Mouse (Mus musculus) midbrain, embryonic 11.5 days (tissue): ENCODE measurements around the gene Agbl5. TPM values are rescaled to one million over a fixed set of nuclear protein-coding genes. Genes with fewer than 3 reads are reported as not detected.

Experiments used
- ATAC-seq: fragments of 200-750 bp; cut with Nextera tagmentation; 2 replicates; pipeline ENCODE4 v1.8.0; 2017; ENCODE audit warnings: moderate TSS enrichment, moderate library complexity; ENCODE audit not compliant: low FRiP score
- DNase-seq: peaks from one replicate; pipeline ENCODE4 v3.0.0; 2015; ENCODE audit warnings: low spot score; ENCODE audit errors: missing footprints
- H3K27ac ChIP-seq: fragments of 300-500 bp; sonication (generic); 2 replicates; pipeline ENCODE4 v1.5.1; 2014; ENCODE audit warnings: low read depth, low read length
- H3K27me3 ChIP-seq: fragments of 300-500 bp; sonication (generic); 2 replicates; pipeline ENCODE4 v1.6.1; 2014; ENCODE audit warnings: mild to moderate bottlenecking, low read length, moderate library complexity, mixed read lengths; ENCODE audit not compliant: control insufficient read depth, insufficient read depth
- H3K36me3 ChIP-seq: fragments of 300-500 bp; sonication (generic); 2 replicates; pipeline ENCODE4 v1.6.1; 2014; ENCODE audit warnings: mild to moderate bottlenecking, low read length, moderate library complexity, mixed read lengths; ENCODE audit not compliant: control insufficient read depth, insufficient read depth
- H3K4me1 ChIP-seq: fragments of 300-500 bp; sonication (generic); 2 replicates; pipeline ENCODE4 v1.6.1; 2014; ENCODE audit warnings: low read length; ENCODE audit not compliant: control insufficient read depth, insufficient read depth
- H3K4me2 ChIP-seq: fragments of 300-500 bp; sonication (generic); 2 replicates; pipeline ENCODE4 v1.6.1; 2014; ENCODE audit warnings: mild to moderate bottlenecking, moderate library complexity
- H3K4me3 ChIP-seq: fragments of 300-500 bp; sonication (generic); 2 replicates; pipeline ENCODE4 v1.5.1; 2014; ENCODE audit warnings: low read depth, low read length
- H3K9ac ChIP-seq: fragments of 300-500 bp; sonication (generic); 2 replicates; pipeline ENCODE4 v1.6.1; 2014; ENCODE audit warnings: low read length
- H3K9me3 ChIP-seq: fragments of 300-500 bp; sonication (generic); 2 replicates; pipeline ENCODE4 v1.6.1; 2016; ENCODE audit warnings: low read length; ENCODE audit not compliant: control insufficient read depth
- WGBS: fragments of 180-500 bp; shearing (Covaris S2); extraction: QIAGEN DNeasy Blood & Tissue Kit; methylation state at CpG from one replicate; pipeline ENCODE4 v1.1.7; 2014; 5-methylcytosine and 5-hydroxymethylcytosine counted together
- polyA plus RNA-seq: library from polyadenylated mRNA; unstranded; fragments of >200 nt; fragmentation: Nextera tagmentation; extraction: Ambion mirVana; gene quantifications from 2 replicates; pipeline ENCODE4 v1.2.1, GENCODE M21; 2014

The Agbl5 gene
- polyA plus RNA-seq, 1 experiment from 2014 or later, result 22.0 TPM

DNA sequence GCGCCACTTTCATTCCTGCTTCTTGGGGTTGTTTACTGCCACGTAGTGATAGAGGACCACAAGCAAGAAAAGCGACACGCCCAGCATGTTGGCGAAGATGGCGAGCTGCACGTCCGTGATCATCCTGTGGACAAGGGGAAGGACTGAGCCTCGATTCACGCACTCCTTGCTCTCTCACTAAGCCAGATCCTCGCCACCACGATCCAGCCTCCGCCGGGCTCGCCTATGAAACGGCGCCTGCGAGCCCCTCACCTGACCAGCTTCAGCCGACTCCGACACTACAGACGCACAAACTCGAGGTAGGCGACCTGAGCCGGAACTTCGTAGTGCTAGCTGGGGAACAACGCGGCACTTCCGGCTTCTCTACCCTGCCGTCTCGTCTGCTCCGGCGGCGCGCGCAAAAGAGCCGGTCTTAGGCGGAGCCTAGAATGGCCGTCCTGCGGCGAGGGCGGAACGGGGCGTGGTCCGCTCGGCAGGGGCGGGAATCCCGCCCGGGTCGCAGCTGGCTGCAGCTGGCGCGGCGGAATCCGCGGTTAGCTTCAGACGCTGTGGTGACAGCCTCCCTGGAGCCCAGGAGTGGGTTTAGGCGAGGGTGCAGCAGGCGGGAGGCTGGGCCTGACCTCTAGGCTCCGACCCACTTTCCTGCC, 19.0 kb downstream of the Agbl5 start, which contains the start of gene Ost4:
Gene Ost4, minus strand, starts transcription at position 376 of the 647 bp plus-strand sequence.
- peak within 1 kb of the TSS; percentile 82 for H3K9ac ChIP-seq
- H3K36me3 ChIP-seq, result no peaks in the 10 kb centered on the region
- WGBS, result under 1% methylated on average over 55 of the region's 58 CpGs
- H3K4me2 ChIP-seq, result peak within 1 kb of the TSS; percentile 97
- H3K27me3 ChIP-seq, result no peaks in the 10 kb centered on the region
- DNase-seq (peak; percentile 100), ATAC-seq (peak; percentile 96)
- peak within 1 kb of the TSS; percentile 40; the same call in 1 of the 2 replicates for H3K27ac ChIP-seq
- no peaks in the 10 kb centered on the region for H3K9me3 ChIP-seq
- H3K4me1 ChIP-seq, result peaks cover 12% of the 10 kb centered on the region
- peak within 1 kb of the TSS; percentile 81 for H3K4me3 ChIP-seq

DNA sequence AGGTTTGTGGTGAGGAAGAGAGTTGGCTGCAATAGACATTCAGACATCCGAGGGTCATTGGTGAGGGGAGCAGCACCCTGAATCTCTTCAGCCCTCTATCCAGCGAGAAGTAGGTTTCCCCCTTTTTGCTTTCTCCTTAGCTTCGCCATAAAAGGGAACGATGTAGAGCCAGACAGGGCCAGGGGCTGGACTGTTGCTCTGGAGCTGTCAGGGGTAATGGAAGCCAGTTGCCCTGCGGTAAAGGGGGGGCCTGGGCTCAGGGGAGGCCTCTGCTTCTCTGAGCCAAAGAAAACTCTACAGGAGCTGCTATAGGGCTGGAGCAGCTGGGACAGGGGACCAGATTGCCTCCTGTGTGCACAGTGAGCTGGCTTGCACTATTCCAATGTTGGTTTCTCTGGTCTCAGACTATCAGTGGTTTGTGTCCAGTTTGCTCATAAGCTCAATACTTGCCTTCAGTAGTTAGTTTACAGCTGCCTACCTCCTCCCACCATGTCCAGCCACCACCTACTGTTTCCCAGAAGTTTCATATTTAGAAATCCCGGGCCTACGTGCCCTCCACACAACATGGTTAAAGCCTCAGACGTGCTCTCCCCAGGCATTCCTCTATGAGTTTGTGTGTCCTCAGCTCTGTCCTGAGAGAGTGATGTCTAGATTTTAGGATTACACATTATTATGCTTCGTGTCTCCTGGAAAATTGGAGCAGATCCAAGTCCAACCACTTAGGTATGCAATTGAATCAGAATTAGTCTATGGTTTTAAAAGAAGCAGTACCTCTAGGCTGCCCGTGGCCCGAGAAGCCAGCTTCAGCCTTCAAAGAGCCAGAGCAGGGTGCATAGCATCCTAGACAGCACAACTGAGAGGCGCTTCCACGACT, 20.2 kb downstream of the Agbl5 start:
- DNase-seq (no peak), ATAC-seq (no peak)
- Histone ChIP-seq H3K36me3 (no peaks in the 10 kb centered on the region), H3K4me2 (peak overlapping the region; percentile 97; the same call in 1 of the 2 replicates), H3K4me1 (peaks cover 21% of the 10 kb centered on the region), H3K27me3 (no peaks in the 10 kb centered on the region), H3K9ac (peak overlapping the region; percentile 82; the same call in 1 of the 2 replicates), H3K9me3 (no peaks in the 10 kb centered on the region), H3K27ac (no peak overlapping the region), H3K4me3 (no peak overlapping the region; the same call in 1 of the 2 replicates)
- WGBS, result 52% methylated on average over 13 of the region's 13 CpGs

DNA sequence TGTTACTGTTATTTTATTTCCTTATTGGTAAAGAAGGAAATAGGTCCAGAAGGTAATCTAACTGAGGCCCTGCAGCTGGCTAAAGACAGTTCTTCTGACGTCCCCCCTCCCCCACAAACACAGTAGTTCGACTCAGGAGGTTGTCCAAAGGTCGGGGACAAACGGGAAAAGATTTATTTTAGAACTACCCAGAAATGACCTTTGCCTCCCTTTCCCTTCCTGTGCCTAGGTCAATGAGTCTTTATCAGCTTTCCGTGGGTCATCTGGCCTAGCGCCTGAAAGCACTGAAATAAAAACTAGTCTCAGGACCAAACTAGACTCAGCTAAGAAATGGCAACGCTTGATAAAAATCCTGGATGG, 20.8 kb downstream of the Agbl5 start:
- Histone ChIP-seq H3K27ac (no peak overlapping the region), H3K9ac (no peak overlapping the region), H3K27me3 (no peaks in the 10 kb centered on the region), H3K4me3 (no peak overlapping the region), H3K9me3 (no peaks in the 10 kb centered on the region), H3K4me1 (peaks cover 23% of the 10 kb centered on the region), H3K36me3 (no peaks in the 10 kb centered on the region), H3K4me2 (no peak overlapping the region)
- WGBS, result 60% methylated on average over 7 of the region's 7 CpGs
- DNase-seq (no peak), ATAC-seq (no peak)

DNA sequence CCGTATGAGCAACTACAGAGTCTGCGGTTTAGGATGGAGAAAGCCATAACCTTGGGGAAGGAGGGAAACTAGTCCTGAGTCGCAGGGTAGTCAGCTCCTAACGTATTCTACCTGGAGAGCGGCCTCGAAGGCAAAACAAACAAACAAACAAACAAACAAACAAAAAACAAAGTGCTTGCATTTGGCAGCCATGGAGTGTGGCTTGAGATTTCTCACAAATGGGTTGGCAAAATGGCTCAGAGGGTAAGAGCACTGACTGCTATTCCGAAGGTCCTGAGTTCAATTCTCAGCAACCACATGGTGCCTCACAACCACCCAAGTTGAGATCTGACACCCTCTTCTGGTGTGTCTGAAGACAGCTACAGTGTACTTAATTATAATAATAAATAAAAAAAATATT, 21.4 kb downstream of the Agbl5 start:
- DNase-seq (no peak), ATAC-seq (no peak)
- H3K27ac ChIP-seq, result no peak overlapping the region
- H3K4me1 ChIP-seq, result peaks cover 23% of the 10 kb centered on the region
- H3K36me3 ChIP-seq, result no peaks in the 10 kb centered on the region
- H3K9me3 ChIP-seq, result no peaks in the 10 kb centered on the region
- no peaks in the 10 kb centered on the region for H3K27me3 ChIP-seq
- H3K4me2 ChIP-seq, result no peak overlapping the region
- no peak overlapping the region for H3K4me3 ChIP-seq
- WGBS, result 89% methylated on average over 7 of the region's 7 CpGs
- H3K9ac ChIP-seq, result no peak overlapping the region

DNA sequence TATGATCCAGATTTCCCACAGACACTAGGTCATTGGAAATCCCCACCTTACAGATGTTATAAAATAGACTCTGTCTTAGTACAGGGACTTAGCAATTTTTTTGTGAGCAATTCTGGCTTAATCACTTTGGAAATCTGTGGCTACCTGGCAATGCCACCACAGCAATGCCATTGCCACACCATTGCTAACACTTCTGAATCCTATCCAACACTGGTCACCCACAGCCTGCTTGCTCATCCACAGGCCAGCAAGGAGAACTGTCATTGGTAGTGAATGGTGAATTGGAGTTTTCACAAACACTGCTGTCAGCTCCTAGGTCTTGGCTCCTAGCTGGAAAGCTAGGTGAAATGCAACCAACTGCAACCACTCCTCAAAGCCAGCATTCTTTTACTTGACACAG, 22.0 kb downstream of the Agbl5 start:
- no peaks in the 10 kb centered on the region for H3K27me3 ChIP-seq
- no peak overlapping the region for H3K4me2 ChIP-seq
- H3K4me3 ChIP-seq, result no peak overlapping the region
- no peak for DNase-seq
- no peak overlapping the region for H3K27ac ChIP-seq
- H3K36me3 ChIP-seq, result no peaks in the 10 kb centered on the region
- H3K9ac ChIP-seq, result no peak overlapping the region
- no peak for ATAC-seq
- no peaks in the 10 kb centered on the region for H3K9me3 ChIP-seq
- H3K4me1 ChIP-seq, result peaks cover 24% of the 10 kb centered on the region

DNA sequence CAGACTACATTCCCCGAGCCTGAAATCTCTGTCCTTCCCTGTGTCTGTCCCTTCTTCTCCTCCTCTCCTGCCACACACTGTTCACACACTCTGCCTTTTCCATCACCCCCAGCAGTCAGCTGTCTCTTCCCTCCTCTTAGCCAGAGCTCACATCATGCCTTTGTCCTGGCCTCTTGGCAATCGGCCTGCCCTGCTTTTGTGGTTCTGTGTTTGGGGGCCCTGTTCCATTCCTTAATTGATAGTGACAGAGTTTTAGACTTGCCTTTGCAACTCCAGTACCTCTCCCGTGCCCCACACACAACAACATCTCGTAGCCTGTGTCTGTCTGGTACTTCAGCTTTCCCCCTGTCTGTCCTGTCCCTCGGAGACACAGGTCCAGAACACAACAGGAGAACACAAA, 23.7 kb downstream of the Agbl5 start:
- no peaks in the 10 kb centered on the region for H3K36me3 ChIP-seq
- no peaks in the 10 kb centered on the region for H3K9me3 ChIP-seq
- DNase-seq, result no peak
- no peak overlapping the region for H3K27ac ChIP-seq
- WGBS, result 74% methylated on average over 5 of the region's 5 CpGs
- no peak overlapping the region for H3K9ac ChIP-seq
- H3K4me1 ChIP-seq, result peaks cover 27% of the 10 kb centered on the region
- ATAC-seq, result no peak
- H3K4me3 ChIP-seq, result no peak overlapping the region
- no peaks in the 10 kb centered on the region for H3K27me3 ChIP-seq
- no peak overlapping the region for H3K4me2 ChIP-seq

DNA sequence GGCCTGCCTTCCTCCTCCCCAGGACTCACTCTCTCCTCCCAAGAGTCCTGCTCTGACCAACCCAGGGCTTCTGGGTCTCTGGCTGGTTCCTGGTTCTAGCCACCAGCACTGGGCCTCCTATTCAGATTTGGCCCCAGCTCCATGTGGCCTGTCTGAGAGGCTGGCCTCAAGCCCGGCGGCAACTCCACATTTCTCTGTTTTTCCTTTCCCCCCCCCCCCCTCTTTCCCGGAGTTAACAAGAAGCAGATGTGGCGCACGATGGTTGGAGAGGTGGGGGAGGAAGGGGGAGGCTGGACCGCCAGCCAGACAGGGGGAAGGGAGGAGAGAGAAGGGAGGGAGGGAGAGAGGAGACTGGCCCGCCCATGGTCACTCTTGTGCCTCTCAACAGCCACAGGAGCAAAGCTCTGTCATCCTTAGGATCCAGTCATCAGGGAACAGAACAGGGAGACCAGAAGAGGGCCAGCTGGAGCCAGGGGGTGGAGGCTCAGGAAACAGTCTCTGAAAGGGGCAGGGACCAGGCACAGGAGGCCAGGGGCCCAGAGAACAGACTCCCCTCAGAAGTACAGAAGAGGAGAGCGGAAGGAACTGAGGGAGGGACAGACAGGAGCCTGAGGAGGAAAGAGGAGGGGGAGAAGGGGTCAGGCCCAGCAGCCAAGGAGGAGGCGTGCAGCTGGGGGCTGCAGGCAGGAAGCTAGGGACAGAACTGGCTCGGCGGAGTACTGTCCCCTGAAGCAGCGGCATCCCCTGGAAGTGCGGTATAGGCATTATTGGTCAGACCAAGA, 24.8 kb downstream of the Agbl5 start, which contains the start of gene Emilin1:
Gene Emilin1, plus strand, starts transcription at position 343 of the 782 bp plus-strand sequence.
- DNase-seq, result peak; percentile 90
- peak; percentile 20; the same call in 1 of the 2 replicates for ATAC-seq
- peaks cover 23% of the 10 kb centered on the region for H3K4me1 ChIP-seq

DNA sequence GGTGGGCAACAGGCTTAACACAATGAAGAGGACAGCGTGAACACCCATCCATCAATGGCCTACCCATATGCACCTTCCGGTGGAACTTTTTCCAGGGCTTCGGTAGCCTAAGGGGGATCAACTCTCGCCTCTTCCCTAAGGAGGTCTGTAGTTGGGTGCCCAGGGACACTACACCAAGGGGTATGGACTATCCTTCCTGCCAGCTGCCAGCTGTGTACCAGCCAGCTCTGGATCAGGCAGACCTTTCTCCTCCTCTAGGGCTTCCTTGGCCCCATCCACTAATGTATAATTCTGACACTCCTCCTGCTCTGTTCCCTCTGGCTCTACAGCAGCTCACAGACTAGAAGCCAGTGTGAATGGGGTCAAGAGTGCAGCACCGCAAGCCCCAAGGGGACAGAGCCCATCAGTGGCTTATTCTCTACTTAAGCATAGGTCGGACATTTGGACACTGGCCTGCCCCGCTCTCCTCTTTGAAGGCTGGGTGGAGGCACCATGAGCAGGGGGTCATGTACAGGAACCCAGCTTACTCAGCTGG, 25.7 kb downstream of the Agbl5 start:
- Histone ChIP-seq H3K9me3 (no peaks in the 10 kb centered on the region), H3K27ac (peak overlapping the region; percentile 76; the same call in 1 of the 2 replicates), H3K27me3 (no peaks in the 10 kb centered on the region), H3K4me2 (peak overlapping the region; percentile 10; the same call in 1 of the 2 replicates), H3K4me3 (no peak overlapping the region), H3K36me3 (no peaks in the 10 kb centered on the region; the same call in 1 of the 2 replicates), H3K9ac (no peak overlapping the region; the same call in 1 of the 2 replicates), H3K4me1 (peaks cover 20% of the 10 kb centered on the region; the same call in 1 of the 2 replicates)
- ATAC-seq (no peak), DNase-seq (no peak)
- 79% methylated on average over 7 of the region's 7 CpGs for WGBS

More for the DNA sequence above, 24.8 kb downstream of the Agbl5 start, which contains the start of gene Emilin1:
- Histone ChIP-seq H3K4me2 (peak within 1 kb of the TSS; percentile 22; the same call in 1 of the 2 replicates), H3K4me3 (no peak within 1 kb of the TSS), H3K27me3 (no peaks in the 10 kb centered on the region), H3K9ac (peak within 1 kb of the TSS; percentile 45), H3K36me3 (no peaks in the 10 kb centered on the region), H3K27ac (peak within 1 kb of the TSS; percentile 76), H3K9me3 (no peaks in the 10 kb centered on the region)
- 29% methylated on average over 12 of the region's 13 CpGs for WGBS
